Comparison of ENCODE assay signal across 13 mouse cellular contexts in the genomic region with DNA sequence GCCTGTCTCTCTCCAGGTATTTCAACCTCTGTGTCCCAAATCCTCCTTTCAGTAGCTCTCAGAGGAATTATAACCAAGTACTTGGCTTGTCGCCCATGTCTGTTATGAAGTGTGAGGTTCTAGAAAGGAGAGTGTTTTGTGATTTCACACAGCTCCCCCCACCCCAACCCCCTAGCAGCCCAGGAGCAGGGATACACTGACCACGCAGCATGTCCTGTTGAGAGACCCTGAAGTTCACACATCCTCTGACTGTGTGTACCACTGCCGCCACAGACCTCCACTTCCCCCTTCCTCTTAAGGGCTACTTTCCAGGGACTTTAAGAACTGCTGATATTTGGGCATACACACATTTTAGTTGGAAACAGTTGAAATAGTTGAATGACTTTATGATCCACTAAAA.
"Had no signal": no experiment of that assay in that cellular context is flagged by ENCODE, and none has a peak within 500 bp of the region (broad histone marks: within the 10 kb centered on the region; RNA-seq: fewer than 3 reads in every experiment).

No protein-coding gene starts in this region.

- H3K4me2 ChIP-seq: kidney, embryonic 15.5 days; liver, embryonic 11.5 days; liver, embryonic 15.5 days; lung, embryonic 15.5 days; midbrain, embryonic 12.5 days had no signal

- H3K4me3 ChIP-seq: kidney, embryonic 15.5 days; liver, embryonic 15.5 days; lung, embryonic 15.5 days; megakaryocyte, embryonic 14.5 days; midbrain, embryonic 12.5 days had no signal

- H3K4me1 ChIP-seq: liver, embryonic 15.5 days had no signal

- H3K27me3 ChIP-seq: kidney, embryonic 15.5 days; liver, embryonic 15.5 days; lung, embryonic 15.5 days; megakaryocyte, embryonic 14.5 days; midbrain, embryonic 12.5 days had no signal

- H3K9ac ChIP-seq: kidney, embryonic 15.5 days; liver, embryonic 15.5 days; lung, embryonic 15.5 days; midbrain, embryonic 12.5 days had no signal

- H3K27ac ChIP-seq: kidney, embryonic 15.5 days; liver, embryonic 15.5 days; lung, embryonic 15.5 days; midbrain, embryonic 12.5 days; stomach, postnatal 0 days had no signal

- H3K36me3 ChIP-seq: kidney, embryonic 15.5 days; liver, embryonic 15.5 days; lung, embryonic 15.5 days; midbrain, embryonic 12.5 days had no signal

- DNase-seq: kidney, adult 11 months; layer of hippocampus, adult 9-11 months; layer of hippocampus, postnatal 36 days; lung, postnatal 4 days; thymus, postnatal 4 days had no signal

- ATAC-seq: midbrain, embryonic 16.5 days had no signal

- H3K9me3 ChIP-seq: kidney, embryonic 15.5 days; liver, embryonic 15.5 days; lung, embryonic 15.5 days; megakaryocyte, embryonic 14.5 days; midbrain, embryonic 12.5 days had no signal
